ENCODE assay signal across 8 mouse cellular contexts in genomic region chr1:167688347-167689231, GRCm38 (mm10). TPM values are rescaled to one million over a fixed set of nuclear protein-coding genes. Genes with fewer than 3 reads are reported as not detected.
DNase-seq lines count a peak whose midpoint lies in the region; ATAC-seq lines count a peak whose summit lies in the region.

No protein-coding gene starts in this region.

- H3K9me3 ChIP-seq in forebrain, embryonic 11.5 days (ENCODE audit: control insufficient read depth, low read length) = peaks cover 4% of the 10 kb centered on the region; the same call in 1 of the 2 replicates
- peaks cover 13% of the 10 kb centered on the region for H3K9me3 ChIP-seq in hindbrain, embryonic 14.5 days (ENCODE audit: control insufficient read depth, low read length)
- H3K9me3 ChIP-seq in neural tube, embryonic 13.5 days = peaks cover 7% of the 10 kb centered on the region

- H3K27ac ChIP-seq in forebrain, embryonic 11.5 days (ENCODE audit: low read depth, low read length) = peak overlapping the region; percentile 6; the same call in 1 of the 2 replicates
- H3K27ac ChIP-seq in hindbrain, embryonic 14.5 days = no peak overlapping the region
- H3K27ac ChIP-seq in neural tube, embryonic 13.5 days (replicated peaks) = no peak overlapping the region

- peaks cover 67% of the 10 kb centered on the region for H3K27me3 ChIP-seq in forebrain, embryonic 11.5 days (ENCODE audit: control insufficient read depth, insufficient read depth, low read length)
- peaks cover 75% of the 10 kb centered on the region for H3K27me3 ChIP-seq in hindbrain, embryonic 14.5 days (ENCODE audit: control insufficient read depth, insufficient read depth, low read length)
- peaks cover 84% of the 10 kb centered on the region for H3K27me3 ChIP-seq in neural tube, embryonic 13.5 days

- H3K9ac ChIP-seq in forebrain, embryonic 11.5 days (ENCODE audit: low read length) = peak overlapping the region; percentile 56
- H3K9ac ChIP-seq in hindbrain, embryonic 14.5 days = peak overlapping the region; percentile 47
- peak overlapping the region; percentile 56 for H3K9ac ChIP-seq in neural tube, embryonic 13.5 days

- ATAC-seq in forebrain, embryonic 11.5 days (replicated peaks; ENCODE audit: low FRiP score) = peak; percentile 58
- ATAC-seq in hindbrain, embryonic 14.5 days (ENCODE audit: low FRiP score) = peak; percentile 43
- ATAC-seq in neural tube, embryonic 13.5 days (ENCODE audit: low read depth) = peak; percentile 50

- peak overlapping the region; percentile 46 for H3K4me3 ChIP-seq in forebrain, embryonic 11.5 days (ENCODE audit: low read depth, low read length)
- H3K4me3 ChIP-seq in hindbrain, embryonic 14.5 days (replicated peaks; ENCODE audit: low read length) = peak overlapping the region; percentile 36
- peak overlapping the region; percentile 41 for H3K4me3 ChIP-seq in neural tube, embryonic 13.5 days

- H3K36me3 ChIP-seq in forebrain, embryonic 11.5 days (ENCODE audit: control insufficient read depth, insufficient read depth, low read length) = no peaks in the 10 kb centered on the region
- no peaks in the 10 kb centered on the region for H3K36me3 ChIP-seq in hindbrain, embryonic 14.5 days (replicated peaks; ENCODE audit: control insufficient read depth, insufficient read depth)
- H3K36me3 ChIP-seq in neural tube, embryonic 13.5 days = no peaks in the 10 kb centered on the region

- DNase-seq in ovary, postnatal 36 days (ENCODE audit: low spot score) = peak; percentile 32
- no peak for DNase-seq in ovary, adult 18-20 months (ENCODE audit: low spot score)
- peak; percentile 75 for DNase-seq in forebrain, embryonic 11.5 days (ENCODE audit: low spot score)
- no peak for DNase-seq in hindbrain, embryonic 14.5 days (ENCODE audit: low spot score)
- DNase-seq in liver (peak; percentile 15), MN1 (ENCODE audit: low spot score) (no peak)
- no peak for DNase-seq in B cell, adult 2 months

- peak overlapping the region; percentile 86 for H3K4me2 ChIP-seq in forebrain, embryonic 11.5 days (ENCODE audit: low read depth, low read length, severe bottlenecking)
- peak overlapping the region; percentile 62 for H3K4me2 ChIP-seq in hindbrain, embryonic 14.5 days (replicated peaks)
- peak overlapping the region; percentile 69 for H3K4me2 ChIP-seq in neural tube, embryonic 13.5 days

- H3K4me1 ChIP-seq in forebrain, embryonic 11.5 days (replicated peaks; ENCODE audit: control insufficient read depth, insufficient read depth, low read length) = peaks cover 9% of the 10 kb centered on the region
- peaks cover 10% of the 10 kb centered on the region for H3K4me1 ChIP-seq in hindbrain, embryonic 14.5 days (replicated peaks; ENCODE audit: control insufficient read depth, insufficient read depth, low read length)
- peaks cover 24% of the 10 kb centered on the region for H3K4me1 ChIP-seq in neural tube, embryonic 13.5 days (replicated peaks)

- under 1% methylated on average over 94 of the region's 98 CpGs for WGBS in forebrain, embryonic 11.5 days
- WGBS in hindbrain, embryonic 14.5 days = under 1% methylated on average over 82 of the region's 98 CpGs
- under 1% methylated on average over 88 of the region's 98 CpGs for WGBS in neural tube, embryonic 13.5 days

RNA-seq across cellular contexts. Expression of gene Lmx1a, which starts 0.4 kb away (rescaled TPM):
- polyA plus RNA-seq in forebrain, embryonic 11.5 days (2014; fragmentation: Nextera tagmentation; extraction: Ambion mirVana) = 7.1 and 8.4 TPM in 2 replicates
- polyA plus RNA-seq in hindbrain, embryonic 14.5 days (2014; fragmentation: Nextera tagmentation; extraction: Ambion mirVana) = 3.3 and 4.7 TPM in 2 replicates
- polyA plus RNA-seq in neural tube, embryonic 13.5 days (2015; fragmentation: Nextera tagmentation; extraction: Ambion mirVana) = 0.85 and 1.2 TPM in 2 replicates

Comparison
In these comparisons a context has a peak if more than half of its experiments do, and no peak if none do; other contexts are left out.
1. DNase-seq: peak in ovary, postnatal 36 days (single experiment), forebrain, embryonic 11.5 days (single experiment) and liver (single experiment); none in ovary, adult 18-20 months (single experiment), hindbrain, embryonic 14.5 days (single experiment), B cell, adult 2 months (0 of 2) and MN1 (single experiment).
2. Peak in every context shown above with its lines, with median percentiles within 50 percentile points of each other: ATAC-seq, H3K4me2 ChIP-seq, H3K4me3 ChIP-seq and H3K9ac ChIP-seq.